Mouse (Mus musculus) stomach, embryonic 15.5 days (tissue): ENCODE data around the gene Ltbp1. TPM values are rescaled to one million over a fixed set of nuclear protein-coding genes. Genes with fewer than 3 reads are reported as not detected.
"Not testable (repeated sequence)": the region's sequence is repeated elsewhere in the genome, so short reads cannot be mapped to it uniquely, and the experiment has no call there.

Source experiments
- ATAC-seq: fragments of 200-750 bp; cut with Nextera tagmentation; 2 replicates; pipeline ENCODE4 v1.8.0; 2017; ENCODE audit warnings: low read depth, moderate number of reproducible peaks, moderate TSS enrichment; ENCODE audit not compliant: insufficient read depth, low FRiP score
- H3K27ac ChIP-seq: fragments of 300-500 bp; sonication (generic); 2 replicates; pipeline ENCODE4 v1.5.1; 2015; ENCODE audit warnings: mild to moderate bottlenecking, inconsistent platforms
- H3K27me3 ChIP-seq: fragments of 300-500 bp; sonication (generic); replicated peaks from 2 replicates; pipeline ENCODE4 v1.6.1; 2015; ENCODE audit warnings: inconsistent platforms
- H3K36me3 ChIP-seq: fragments of 300-500 bp; sonication (generic); 2 replicates; pipeline ENCODE4 v1.6.1; 2015; ENCODE audit warnings: inconsistent platforms
- H3K4me1 ChIP-seq: fragments of 300-500 bp; sonication (generic); 2 replicates; pipeline ENCODE4 v1.6.1; 2015; ENCODE audit warnings: inconsistent platforms
- H3K4me2 ChIP-seq: fragments of 300-500 bp; sonication (generic); 2 replicates; pipeline ENCODE4 v1.6.1; 2015; ENCODE audit warnings: mild to moderate bottlenecking, inconsistent platforms
- H3K4me3 ChIP-seq: fragments of 300-500 bp; sonication (generic); replicated peaks from 2 replicates; pipeline ENCODE4 v1.5.1; 2015; ENCODE audit warnings: inconsistent platforms
- H3K9ac ChIP-seq: fragments of 300-500 bp; sonication (generic); 2 replicates; pipeline ENCODE4 v1.6.1; 2015; ENCODE audit warnings: inconsistent platforms
- H3K9me3 ChIP-seq: fragments of 300-500 bp; sonication (generic); 2 replicates; pipeline ENCODE4 v1.6.1; 2016; ENCODE audit warnings: inconsistent platforms
- whole genome bisulfite sequencing: fragments of 180-500 bp; shearing (Covaris S2); methylation state at CpG from one replicate; pipeline ENCODE4 v1.1.7; 2015; 5-methylcytosine and 5-hydroxymethylcytosine counted together
- polyA plus RNA-seq: library from polyadenylated mRNA; unstranded; fragments of >200 nt; fragmentation: Nextera tagmentation; extraction: Ambion mirVana; gene quantifications from 2 replicates; pipeline ENCODE4 v1.2.1, GENCODE M21; 2015

Gene Ltbp1
- polyA plus RNA-seq, 1 experiment from 2014 or later = 26.1 TPM

DNA sequence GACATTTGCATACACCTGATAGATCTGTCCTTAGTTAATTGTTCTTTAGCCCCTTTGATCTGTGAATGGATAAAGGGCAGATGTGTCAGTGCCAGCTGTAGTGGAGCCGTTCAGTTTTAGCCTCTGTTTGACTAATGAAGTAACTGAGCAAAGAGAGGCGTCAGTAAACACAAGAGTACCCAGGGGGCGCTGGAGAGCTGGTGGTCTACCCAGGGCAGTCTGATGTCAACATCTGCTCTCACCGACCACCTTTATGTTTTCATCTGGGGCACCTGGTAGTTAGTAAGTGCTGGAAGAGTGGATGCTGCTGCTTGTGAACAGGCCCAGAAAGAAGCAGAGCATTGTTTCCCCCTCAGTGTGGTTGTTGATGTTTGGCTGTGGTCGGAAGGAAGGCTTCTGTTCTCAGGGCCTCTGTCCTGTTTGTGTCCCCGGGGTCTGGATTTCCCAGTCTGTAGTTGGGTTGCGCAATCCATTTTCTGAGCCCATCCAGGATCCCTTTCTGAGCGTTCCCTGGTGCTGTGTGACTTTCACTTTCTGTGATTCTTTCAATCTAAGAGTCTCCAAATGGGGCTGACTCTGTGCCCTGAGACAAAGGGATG lies 123.1 kb downstream of the Ltbp1 start:
- 47% methylated on average over 8 of the region's 8 CpGs for WGBS

DNA sequence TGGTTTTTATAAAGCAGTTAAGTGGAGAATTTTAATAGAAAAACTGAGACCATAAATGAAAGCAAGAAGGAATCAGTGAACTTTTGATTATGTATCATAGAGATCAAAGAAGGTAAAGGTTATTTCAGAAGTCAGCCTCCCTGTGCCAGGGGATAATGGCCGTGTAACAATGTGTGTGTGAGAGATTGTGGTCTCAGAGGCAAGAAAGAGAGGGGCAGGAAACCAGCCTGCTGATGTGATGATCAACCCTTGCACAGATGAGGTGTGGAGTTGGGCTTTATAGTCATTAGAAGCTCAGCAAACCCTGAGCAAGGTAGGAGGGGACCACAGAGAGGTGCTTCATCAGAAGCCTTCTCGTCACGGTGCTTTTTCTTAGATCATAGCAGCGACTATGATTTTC lies 128.6 kb downstream of the Ltbp1 start:
- H3K27ac ChIP-seq = no peak overlapping the region
- H3K4me3 ChIP-seq = no peak overlapping the region
- H3K9me3 ChIP-seq = no peaks in the 10 kb centered on the region
- no peak for ATAC-seq
- no peaks in the 10 kb centered on the region for H3K4me1 ChIP-seq
- H3K4me2 ChIP-seq = no peak overlapping the region
- no peaks in the 10 kb centered on the region for H3K27me3 ChIP-seq
- WGBS = 81% methylated on average over 4 of the region's 4 CpGs
- no peak overlapping the region for H3K9ac ChIP-seq
- H3K36me3 ChIP-seq = no peaks in the 10 kb centered on the region

More for the DNA sequence above, 123.1 kb downstream of the Ltbp1 start:
- H3K36me3 ChIP-seq = no peaks in the 10 kb centered on the region
- no peak overlapping the region for H3K4me3 ChIP-seq
- H3K27me3 ChIP-seq = no peaks in the 10 kb centered on the region
- no peak overlapping the region for H3K27ac ChIP-seq
- no peak overlapping the region for H3K9ac ChIP-seq
- no peak for ATAC-seq
- H3K9me3 ChIP-seq = no peaks in the 10 kb centered on the region
- H3K4me1 ChIP-seq = no peaks in the 10 kb centered on the region
- H3K4me2 ChIP-seq = no peak overlapping the region

DNA sequence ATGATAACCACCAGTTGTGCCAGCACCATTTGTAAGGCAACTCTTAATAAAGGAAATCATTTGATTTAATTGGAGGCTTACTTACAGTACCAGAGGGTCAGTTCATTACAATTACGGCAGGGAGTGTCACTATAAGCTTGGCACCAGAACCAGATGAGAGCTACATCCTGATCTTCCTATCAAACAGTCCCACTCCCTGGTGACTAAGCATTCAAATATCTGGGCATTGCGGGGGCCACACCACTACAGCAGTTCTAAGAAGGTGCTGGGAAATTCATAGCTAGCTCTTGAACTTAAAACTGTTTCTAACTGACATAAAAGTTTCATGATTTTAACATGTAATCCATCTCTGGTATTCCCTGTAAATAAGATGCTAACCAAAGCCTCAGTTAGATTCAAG lies 134.4 kb downstream of the Ltbp1 start:
- H3K27me3 ChIP-seq = no peaks in the 10 kb centered on the region
- no peaks in the 10 kb centered on the region for H3K9me3 ChIP-seq
- no peak overlapping the region for H3K4me2 ChIP-seq
- no peak overlapping the region for H3K9ac ChIP-seq
- H3K36me3 ChIP-seq = no peaks in the 10 kb centered on the region
- no peak overlapping the region for H3K4me3 ChIP-seq
- no peaks in the 10 kb centered on the region for H3K4me1 ChIP-seq
- no peak overlapping the region for H3K27ac ChIP-seq
- WGBS = 78% methylated on average over 2 of the region's 2 CpGs
- no peak for ATAC-seq

DNA sequence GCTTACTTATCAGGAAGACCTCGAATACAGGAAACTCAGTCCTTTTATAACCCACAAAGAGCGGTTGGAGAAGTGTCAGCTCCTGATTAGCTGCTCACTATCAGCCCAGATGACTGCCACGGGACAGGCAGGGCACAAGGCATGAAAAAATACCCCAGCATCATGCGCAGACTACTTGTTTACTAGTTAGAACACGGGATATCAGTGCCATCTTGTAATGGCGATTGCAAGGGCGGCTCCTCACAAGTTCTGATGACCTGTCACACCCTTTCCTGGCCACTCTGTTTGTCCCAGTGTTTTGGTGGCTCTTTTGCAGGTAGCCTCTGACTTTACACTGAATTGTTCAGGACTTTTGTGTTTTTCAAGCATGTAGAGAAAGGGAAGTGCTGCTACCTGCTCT lies 137.5 kb downstream of the Ltbp1 start:
- ATAC-seq, H3K36me3 ChIP-seq, H3K4me2 ChIP-seq, H3K9me3 ChIP-seq, H3K4me1 ChIP-seq, H3K27me3 ChIP-seq, H3K4me3 ChIP-seq, H3K9ac ChIP-seq, H3K27ac ChIP-seq: not testable (repeated sequence)
- WGBS = 70% methylated on average over 7 of the region's 7 CpGs

DNA sequence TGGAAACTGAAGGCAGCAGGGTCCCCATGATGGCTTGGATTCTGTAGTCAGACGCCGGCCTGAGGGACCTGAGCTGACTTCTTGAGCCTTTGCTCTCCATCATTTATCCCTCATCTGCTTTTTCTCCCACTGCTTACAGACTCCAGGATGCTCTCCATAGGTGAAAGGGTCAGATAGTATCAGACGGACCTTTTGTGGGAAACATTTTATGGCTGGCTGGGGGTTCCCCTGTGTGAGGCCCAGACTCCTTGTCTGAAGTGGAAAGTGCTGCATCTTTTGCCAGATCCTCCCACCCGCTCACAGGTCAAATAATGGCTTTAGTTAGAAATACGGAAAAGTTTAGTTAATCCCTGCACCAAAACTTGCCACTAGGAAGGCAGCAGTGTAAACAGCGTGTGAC lies 138.6 kb downstream of the Ltbp1 start:
- H3K9ac ChIP-seq = no peak overlapping the region
- no peaks in the 10 kb centered on the region for H3K4me1 ChIP-seq
- no peak for ATAC-seq
- no peaks in the 10 kb centered on the region for H3K9me3 ChIP-seq
- no peaks in the 10 kb centered on the region for H3K27me3 ChIP-seq
- 56% methylated on average over 6 of the region's 6 CpGs for WGBS
- H3K4me3 ChIP-seq = no peak overlapping the region
- no peak overlapping the region for H3K4me2 ChIP-seq
- H3K27ac ChIP-seq = no peak overlapping the region
- H3K36me3 ChIP-seq = no peaks in the 10 kb centered on the region

DNA sequence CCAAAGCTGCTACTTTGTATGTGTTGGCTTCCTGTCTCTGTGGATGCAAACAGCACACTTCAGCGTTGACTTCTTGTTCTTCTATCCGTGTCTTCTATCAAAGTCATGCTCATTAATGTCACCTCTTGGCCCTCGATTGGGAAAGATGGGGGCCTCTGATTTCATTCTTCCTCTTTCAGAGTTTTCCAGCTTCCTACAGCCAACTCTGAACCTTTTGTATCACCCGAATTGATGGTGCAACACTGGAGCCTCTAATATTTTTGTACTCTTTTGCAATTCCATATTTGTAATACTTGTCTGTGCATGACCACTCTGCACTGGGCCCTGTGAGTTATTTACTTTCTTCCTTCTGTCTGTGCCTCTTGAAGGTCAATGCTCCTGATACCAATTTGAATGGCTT lies 141.8 kb downstream of the Ltbp1 start:
- no peak overlapping the region for H3K4me3 ChIP-seq
- no peak overlapping the region for H3K27ac ChIP-seq
- H3K4me2 ChIP-seq = no peak overlapping the region
- ATAC-seq = no peak
- 77% methylated on average over 4 of the region's 4 CpGs for WGBS
- H3K9me3 ChIP-seq = no peaks in the 10 kb centered on the region
- H3K9ac ChIP-seq = no peak overlapping the region
- H3K4me1 ChIP-seq = no peaks in the 10 kb centered on the region
- no peaks in the 10 kb centered on the region for H3K36me3 ChIP-seq
- no peaks in the 10 kb centered on the region for H3K27me3 ChIP-seq

DNA sequence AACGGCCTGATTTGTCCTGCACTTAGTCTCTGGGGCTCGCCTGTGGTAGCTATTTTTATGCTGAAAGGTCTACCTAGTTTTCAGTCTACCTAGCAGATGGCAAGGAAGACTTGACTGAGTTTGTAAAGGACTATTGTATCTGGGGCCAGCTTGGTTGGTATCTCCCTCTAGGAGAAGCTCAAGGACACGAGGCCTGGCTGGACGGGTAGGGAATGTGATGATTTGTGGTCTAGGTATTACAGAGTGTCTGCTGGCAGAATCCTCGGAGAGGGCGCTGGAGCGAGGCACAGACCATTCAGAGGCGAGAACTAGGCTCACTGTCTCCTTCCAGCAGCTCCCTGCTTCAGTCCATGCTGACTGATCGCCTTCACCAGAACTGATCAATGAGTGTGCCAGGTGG lies 146.4 kb downstream of the Ltbp1 start:
- Histone ChIP-seq H3K36me3 (no peaks in the 10 kb centered on the region), H3K4me1 (0 out of 2 replicates have a peak, but pooled peaks cover 4% of the 10 kb centered on the region), H3K27ac (no peak overlapping the region), H3K9me3 (no peaks in the 10 kb centered on the region), H3K4me3 (no peak overlapping the region), H3K4me2 (no peak overlapping the region), H3K27me3 (no peaks in the 10 kb centered on the region), H3K9ac (no peak overlapping the region)
- 81% methylated on average over 9 of the region's 9 CpGs for WGBS
- ATAC-seq = no peak

DNA sequence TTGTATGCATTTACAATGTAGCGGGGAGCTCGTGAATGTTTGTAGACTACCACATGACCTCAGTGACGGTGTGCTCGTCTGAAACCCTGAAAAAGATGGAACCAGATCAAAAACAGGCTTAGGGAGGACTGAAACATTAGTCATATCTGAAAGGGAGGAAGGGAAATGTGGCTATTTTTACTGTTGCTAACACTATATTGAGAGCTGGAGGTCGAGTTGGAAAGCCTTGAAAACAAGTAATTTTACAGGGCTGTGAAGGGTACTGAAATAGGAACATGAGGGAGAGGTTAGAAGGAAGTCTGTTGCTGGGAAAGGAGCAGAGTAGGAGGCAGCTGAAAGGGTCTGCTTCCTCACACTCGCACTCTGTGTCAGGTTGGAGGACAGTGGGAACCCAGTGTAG lies 147.7 kb downstream of the Ltbp1 start:
- Histone ChIP-seq H3K4me2 (no peak overlapping the region), H3K4me1 (0 out of 2 replicates have a peak, but pooled peaks cover 4% of the 10 kb centered on the region), H3K27me3 (no peaks in the 10 kb centered on the region), H3K36me3 (no peaks in the 10 kb centered on the region), H3K27ac (no peak overlapping the region), H3K9me3 (no peaks in the 10 kb centered on the region), H3K9ac (no peak overlapping the region), H3K4me3 (no peak overlapping the region)
- ATAC-seq = no peak
- WGBS = 52% methylated on average over 6 of the region's 6 CpGs

DNA sequence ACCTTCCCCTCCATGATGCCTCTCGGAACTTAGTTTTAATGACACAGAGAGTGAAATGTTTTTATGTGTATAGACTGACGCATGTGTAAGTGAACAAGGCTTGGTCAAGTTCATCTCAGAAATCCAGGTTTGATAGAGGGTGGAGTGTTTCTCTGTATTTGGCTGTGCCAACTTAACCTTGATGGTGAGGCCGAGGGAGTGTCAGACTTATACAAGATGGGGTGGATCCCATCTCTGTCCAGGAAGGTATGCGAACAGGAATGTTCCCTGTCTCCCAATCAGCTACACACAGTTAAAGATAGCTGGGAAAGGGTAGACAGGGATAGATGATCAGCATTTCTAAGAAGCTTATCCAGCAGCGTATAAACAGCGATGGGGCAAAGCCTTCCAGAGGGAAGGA lies 153.0 kb downstream of the Ltbp1 start:
- Histone ChIP-seq H3K36me3 (no peaks in the 10 kb centered on the region), H3K27me3 (no peaks in the 10 kb centered on the region), H3K4me3 (no peak overlapping the region), H3K9ac (no peak overlapping the region), H3K9me3 (no peaks in the 10 kb centered on the region), H3K27ac (no peak overlapping the region), H3K4me2 (no peak overlapping the region), H3K4me1 (0 out of 2 replicates have a peak, but pooled peaks cover 4% of the 10 kb centered on the region)
- WGBS = 75% methylated on average over 6 of the region's 6 CpGs
- no peak for ATAC-seq

DNA sequence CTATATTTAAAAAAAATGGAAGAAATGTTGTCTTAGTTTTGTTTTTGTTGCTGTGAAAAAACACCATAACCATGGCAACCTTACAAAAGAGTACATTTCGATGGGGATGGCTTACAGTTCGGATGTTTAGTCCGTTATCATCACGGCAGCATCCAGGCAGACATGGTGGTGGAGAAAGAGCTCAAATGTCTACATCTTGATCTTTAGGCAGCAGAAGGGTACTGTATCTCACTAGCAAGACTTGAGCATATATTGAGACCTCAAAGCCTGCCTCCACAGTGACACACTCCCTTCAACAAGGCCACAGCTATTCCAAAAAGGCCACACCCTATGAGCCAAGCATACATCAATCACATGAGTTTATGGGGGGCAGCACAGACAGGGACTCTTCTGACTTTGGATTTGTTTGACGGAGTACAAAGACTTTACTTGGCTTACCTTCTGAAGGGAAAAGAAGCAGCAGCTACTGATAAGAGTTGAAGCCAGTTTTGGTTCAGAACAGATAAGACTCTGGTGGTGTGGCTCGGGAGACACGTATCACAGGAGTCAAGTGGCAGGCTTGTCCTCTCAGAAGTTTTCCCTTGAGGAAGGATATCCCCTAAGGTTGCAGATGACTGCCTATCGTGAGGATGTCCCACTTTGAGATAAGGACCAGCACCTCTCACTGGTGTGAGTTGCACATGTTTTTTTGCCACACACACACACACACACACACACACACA lies 153.9 kb downstream of the Ltbp1 start:
- H3K9ac ChIP-seq = no peak overlapping the region
- WGBS = 87% methylated on average over 8 of the region's 8 CpGs
- H3K27ac ChIP-seq = no peak overlapping the region
- no peaks in the 10 kb centered on the region for H3K9me3 ChIP-seq
- no peak overlapping the region for H3K4me3 ChIP-seq
- H3K4me2 ChIP-seq = no peak overlapping the region
- ATAC-seq = no peak
- no peaks in the 10 kb centered on the region for H3K27me3 ChIP-seq
- no peaks in the 10 kb centered on the region for H3K36me3 ChIP-seq
- 0 out of 2 replicates have a peak, but pooled peaks cover 4% of the 10 kb centered on the region for H3K4me1 ChIP-seq

DNA sequence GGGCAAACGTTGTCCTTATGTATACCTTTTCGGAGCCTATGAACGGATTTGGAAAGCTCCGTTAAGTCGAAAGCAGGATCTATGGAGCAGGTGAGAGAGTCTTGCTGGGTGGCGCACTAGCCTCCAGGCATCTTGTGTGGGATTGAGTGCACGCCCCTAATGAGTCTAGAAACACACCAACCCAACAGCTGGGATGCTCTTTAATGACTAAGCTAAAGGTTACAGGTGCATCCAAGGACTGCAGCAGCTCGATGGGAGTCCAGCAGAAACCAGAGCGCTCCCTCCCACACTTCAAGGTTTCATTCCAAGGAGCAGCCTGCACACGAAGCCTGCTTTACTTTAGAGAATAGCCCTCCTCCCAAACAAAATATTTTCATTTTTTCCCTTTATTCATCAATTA lies 155.7 kb downstream of the Ltbp1 start:
- Histone ChIP-seq H3K27ac (no peak overlapping the region), H3K4me3 (no peak overlapping the region), H3K9me3 (no peaks in the 10 kb centered on the region), H3K27me3 (no peaks in the 10 kb centered on the region), H3K4me2 (no peak overlapping the region), H3K4me1 (0 out of 2 replicates have a peak, but pooled peaks cover 3% of the 10 kb centered on the region), H3K9ac (no peak overlapping the region), H3K36me3 (no peaks in the 10 kb centered on the region)
- ATAC-seq = no peak
- WGBS = 80% methylated on average over 10 of the region's 10 CpGs

DNA sequence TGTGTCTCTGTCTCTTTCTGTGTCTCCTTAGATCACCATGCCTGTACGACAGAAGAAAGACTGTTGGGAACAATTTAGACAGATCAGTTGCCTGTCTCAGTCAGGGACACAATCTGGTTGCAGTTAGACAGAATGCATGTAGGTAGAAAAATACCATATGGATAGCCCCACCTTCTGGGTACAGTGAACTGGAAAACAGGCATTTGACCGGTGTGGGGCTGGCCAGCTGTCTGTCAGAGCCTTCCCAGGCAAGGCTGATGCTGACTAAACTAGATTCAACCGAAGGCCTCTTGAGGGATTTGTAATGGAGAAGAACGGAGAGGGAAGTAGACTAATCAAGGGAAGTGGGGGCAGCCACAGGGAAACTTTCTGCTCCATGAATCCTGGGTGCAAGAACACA lies 156.6 kb downstream of the Ltbp1 start:
- WGBS = 68% methylated on average over 4 of the region's 4 CpGs
- H3K27ac ChIP-seq = no peak overlapping the region
- ATAC-seq = no peak

More for the DNA sequence above, 156.6 kb downstream of the Ltbp1 start:
- Histone ChIP-seq H3K4me3 (no peak overlapping the region), H3K4me1 (no peaks in the 10 kb centered on the region), H3K4me2 (no peak overlapping the region), H3K9me3 (no peaks in the 10 kb centered on the region), H3K27me3 (no peaks in the 10 kb centered on the region), H3K9ac (no peak overlapping the region), H3K36me3 (no peaks in the 10 kb centered on the region)
